Mouse (Mus musculus): ENCODE data around the gene Miga1. TPM values are rescaled to one million over a fixed set of nuclear protein-coding genes. Genes with fewer than 3 reads are reported as not detected.

The Miga1 gene
- total and polyA plus RNA-seq, 3 experiments: 26.6 to 59.3 (median 28.6) TPM

DNA sequence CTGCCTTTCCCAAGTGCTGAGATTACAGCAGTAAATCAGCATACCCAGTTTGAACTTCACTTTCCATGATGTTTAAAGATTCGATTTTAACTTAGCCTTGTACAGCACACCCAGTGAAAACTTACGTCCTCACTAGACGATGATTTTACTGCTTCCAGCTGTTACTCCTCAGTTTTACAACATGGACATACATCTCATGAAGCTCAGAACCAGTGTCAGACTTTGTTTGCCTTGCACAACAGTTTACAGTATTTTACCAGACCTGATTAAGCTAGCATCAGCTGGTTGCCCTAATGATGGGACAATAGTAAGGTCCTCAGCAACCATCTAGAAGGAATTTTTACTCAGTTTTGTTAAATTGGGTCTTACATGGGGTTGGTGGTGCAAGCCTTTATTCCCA is 99.1 kb downstream of the Miga1 start:
- DNase-seq (ENCODE audit: low spot score): no peak
- Histone ChIP-seq H3K9me3 (replicated peaks) (no peaks in the 10 kb centered on the region), H3K27me3 (ENCODE audit: insufficient read depth, low read length) (no peaks in the 10 kb centered on the region), H3K4me1 (ENCODE audit: insufficient read depth, low read depth, low read length) (peaks cover 5% of the 10 kb centered on the region), H3K36me3 (replicated peaks) (peaks cover 17% of the 10 kb centered on the region), H3K4me3 (ENCODE audit: low read depth, low read length) (no peak overlapping the region)
- no peak for ATAC-seq (ENCODE audit: extremely low read depth, insufficient number of reproducible peaks, low FRiP score, poor library complexity, severe bottlenecking)
- peak; percentile 54; the same call in 1 of the 2 replicates for TF ChIP-seq POLR2AphosphoS5 (IDR thresholded peaks at IDR 0.05; ENCODE audit: insufficient replicate concordance, low read depth, low read length)
- TF ChIP-seq GATA1 (IDR thresholded peaks at IDR 0.05; ENCODE audit: borderline replicate concordance, low read length): no peak

- no peak for TF ChIP-seq POLR2AphosphoS5 (IDR thresholded peaks at IDR 0.05; ENCODE audit: insufficient replicate concordance, low read depth, low read length)
- no peak for TF ChIP-seq CTCF (IDR thresholded peaks at IDR 0.05; ENCODE audit: low read depth, low read length)
- no peak for TF ChIP-seq TAL1 (conservative IDR thresholded peaks at IDR 0.05; ENCODE audit: low read depth, low read length)
- TF ChIP-seq GATA1 (IDR thresholded peaks at IDR 0.05; ENCODE audit: borderline replicate concordance, low read length): no peak
- TF ChIP-seq GATA2 (IDR thresholded peaks at IDR 0.05; ENCODE audit: borderline replicate concordance, low read depth, low read length): no peak
- no peak overlapping the region for H3K4me3 ChIP-seq (ENCODE audit: low read depth, low read length)
- no peak for DNase-seq (ENCODE audit: low spot score)
- H3K36me3 ChIP-seq (replicated peaks): peaks cover 23% of the 10 kb centered on the region
- H3K9me3 ChIP-seq (replicated peaks): no peaks in the 10 kb centered on the region
- H3K27me3 ChIP-seq (ENCODE audit: insufficient read depth, low read length): no peaks in the 10 kb centered on the region
- peaks cover 5% of the 10 kb centered on the region for H3K4me1 ChIP-seq (ENCODE audit: insufficient read depth, low read depth, low read length)
- ATAC-seq (ENCODE audit: extremely low read depth, insufficient number of reproducible peaks, low FRiP score, poor library complexity, severe bottlenecking): no peak
Measured at GRCm38 (mm10) chr3:152239592-152239991, 100.6 kb downstream of the Miga1 start.

- Histone ChIP-seq H3K27me3 (ENCODE audit: insufficient read depth, low read length) (no peaks in the 10 kb centered on the region), H3K4me1 (ENCODE audit: insufficient read depth, low read depth, low read length) (peaks cover 5% of the 10 kb centered on the region), H3K9me3 (replicated peaks) (no peaks in the 10 kb centered on the region), H3K4me3 (ENCODE audit: low read depth, low read length) (no peak overlapping the region), H3K36me3 (replicated peaks) (peaks cover 30% of the 10 kb centered on the region)
- TF ChIP-seq GATA1 (IDR thresholded peaks at IDR 0.05; ENCODE audit: borderline replicate concordance, low read length): no peak
- no peak for TF ChIP-seq GATA2 (IDR thresholded peaks at IDR 0.05; ENCODE audit: borderline replicate concordance, low read depth, low read length)
- no peak for TF ChIP-seq TAL1 (conservative IDR thresholded peaks at IDR 0.05; ENCODE audit: low read depth, low read length)
- no peak for TF ChIP-seq POLR2AphosphoS5 (IDR thresholded peaks at IDR 0.05; ENCODE audit: insufficient replicate concordance, low read depth, low read length)
- TF ChIP-seq CTCF (IDR thresholded peaks at IDR 0.05; ENCODE audit: low read depth, low read length): no peak
- DNase-seq (ENCODE audit: low spot score) (no peak), ATAC-seq (ENCODE audit: extremely low read depth, insufficient number of reproducible peaks, low FRiP score, poor library complexity, severe bottlenecking) (peak; percentile 54)
Measured at GRCm38 (mm10) chr3:152238836-152239235, 101.4 kb downstream of the Miga1 start.

DNA sequence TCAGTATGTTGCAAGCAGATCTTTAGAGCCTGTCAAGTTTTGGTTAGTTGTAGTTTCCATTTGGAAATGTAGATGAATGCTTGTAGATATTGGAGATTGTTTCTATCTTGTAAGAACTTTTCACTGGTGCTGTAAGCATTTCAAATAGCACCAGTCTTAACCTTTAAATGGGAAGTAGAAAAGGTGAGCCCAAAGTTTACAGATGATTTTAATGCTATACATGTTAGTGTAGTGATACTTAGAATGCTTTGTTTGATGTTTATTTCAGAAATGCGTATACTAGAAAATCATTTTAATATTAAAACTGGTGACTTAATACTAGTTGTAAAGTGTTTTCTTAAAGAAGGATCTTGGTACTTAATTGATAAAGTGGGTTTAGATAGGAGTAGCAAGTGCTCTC is 104.4 kb downstream of the Miga1 start:
- Histone ChIP-seq H3K4me1 (ENCODE audit: insufficient read depth, low read depth, low read length) (peaks cover 15% of the 10 kb centered on the region), H3K36me3 (replicated peaks) (peaks cover 41% of the 10 kb centered on the region), H3K9me3 (replicated peaks) (no peaks in the 10 kb centered on the region), H3K27me3 (ENCODE audit: insufficient read depth, low read length) (no peaks in the 10 kb centered on the region), H3K4me3 (ENCODE audit: low read depth, low read length) (no peak overlapping the region)
- DNase-seq (ENCODE audit: low spot score) (no peak), ATAC-seq (ENCODE audit: extremely low read depth, insufficient number of reproducible peaks, low FRiP score, poor library complexity, severe bottlenecking) (no peak)
- no peak for TF ChIP-seq GATA1 (IDR thresholded peaks at IDR 0.05; ENCODE audit: borderline replicate concordance, low read length)
- TF ChIP-seq POLR2AphosphoS5 (IDR thresholded peaks at IDR 0.05; ENCODE audit: insufficient replicate concordance, low read depth, low read length): no peak
- no peak for TF ChIP-seq CTCF (IDR thresholded peaks at IDR 0.05; ENCODE audit: low read depth, low read length)
- no peak for TF ChIP-seq GATA2 (IDR thresholded peaks at IDR 0.05; ENCODE audit: borderline replicate concordance, low read depth, low read length)
- TF ChIP-seq TAL1 (conservative IDR thresholded peaks at IDR 0.05; ENCODE audit: low read depth, low read length): no peak

DNA sequence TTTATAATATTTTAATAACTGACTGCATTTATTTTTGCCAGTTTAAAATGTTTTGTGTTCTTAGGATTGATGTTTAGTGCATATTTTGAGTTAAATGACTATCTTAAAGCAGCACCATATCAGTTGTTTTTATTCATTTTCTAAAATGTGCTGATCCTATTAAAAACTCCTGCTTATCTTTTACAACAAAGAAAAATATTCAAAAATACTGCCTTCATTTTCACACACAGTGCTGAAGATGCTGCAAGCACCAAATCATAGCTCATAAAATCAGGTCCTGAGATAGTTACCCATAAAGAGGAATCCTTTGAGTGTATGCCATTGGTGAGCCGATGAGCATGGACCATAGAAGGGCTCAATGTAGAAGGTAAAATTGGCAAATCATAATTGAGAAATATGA is 105.0 kb downstream of the Miga1 start:
- H3K9me3 ChIP-seq (replicated peaks): no peaks in the 10 kb centered on the region
- no peak for DNase-seq (ENCODE audit: low spot score)
- no peaks in the 10 kb centered on the region for H3K27me3 ChIP-seq (ENCODE audit: insufficient read depth, low read length)
- ATAC-seq (ENCODE audit: extremely low read depth, insufficient number of reproducible peaks, low FRiP score, poor library complexity, severe bottlenecking): no peak
- no peak overlapping the region for H3K4me3 ChIP-seq (ENCODE audit: low read depth, low read length)
- TF ChIP-seq CTCF (IDR thresholded peaks at IDR 0.05; ENCODE audit: low read depth, low read length): no peak
- no peak for TF ChIP-seq TAL1 (conservative IDR thresholded peaks at IDR 0.05; ENCODE audit: low read depth, low read length)
- no peak for TF ChIP-seq GATA2 (IDR thresholded peaks at IDR 0.05; ENCODE audit: borderline replicate concordance, low read depth, low read length)
- no peak for TF ChIP-seq GATA1 (IDR thresholded peaks at IDR 0.05; ENCODE audit: borderline replicate concordance, low read length)
- no peak for TF ChIP-seq POLR2AphosphoS5 (IDR thresholded peaks at IDR 0.05; ENCODE audit: insufficient replicate concordance, low read depth, low read length)
- peaks cover 43% of the 10 kb centered on the region for H3K36me3 ChIP-seq (replicated peaks)
- peaks cover 17% of the 10 kb centered on the region for H3K4me1 ChIP-seq (ENCODE audit: insufficient read depth, low read depth, low read length)

DNA sequence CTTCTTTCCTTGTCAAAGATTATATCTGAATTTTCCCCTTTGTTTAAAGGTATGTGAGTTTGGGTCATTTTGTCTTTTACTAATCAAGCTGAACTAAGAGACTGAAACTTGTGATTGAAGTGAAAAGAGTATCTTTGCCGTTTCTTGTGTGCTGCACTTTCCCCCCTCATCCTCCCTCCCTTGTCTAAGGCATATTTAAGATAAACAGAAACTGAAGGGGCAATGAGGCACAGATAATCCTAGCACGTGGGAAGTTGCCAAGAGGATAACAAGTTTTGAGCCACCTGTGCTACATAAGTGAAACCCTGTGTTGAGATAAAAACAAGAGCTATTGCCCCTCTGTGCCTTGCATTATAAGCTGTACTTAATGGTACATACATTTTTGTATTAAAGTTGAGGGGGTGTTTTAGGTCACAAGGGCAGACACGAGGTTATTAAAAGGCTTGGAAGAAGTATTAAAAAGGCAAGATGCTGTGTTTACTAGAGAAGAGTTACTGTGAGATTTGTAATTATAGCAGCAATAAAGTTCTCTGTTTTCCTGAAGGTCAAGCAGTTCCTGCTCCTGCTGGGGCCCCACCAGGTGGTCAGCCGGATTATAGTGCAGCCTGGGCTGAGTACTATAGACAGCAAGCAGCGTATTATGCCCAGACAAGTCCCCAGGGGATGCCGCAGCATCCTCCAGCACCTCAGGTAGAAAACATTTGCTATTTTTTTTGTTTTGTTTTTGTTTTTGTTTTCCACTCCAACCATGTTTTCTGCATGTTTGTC is 108.7 kb downstream of the Miga1 start:
- Histone ChIP-seq H3K9me3 (replicated peaks) (no peaks in the 10 kb centered on the region), H3K36me3 (replicated peaks) (peaks cover 53% of the 10 kb centered on the region), H3K4me1 (ENCODE audit: insufficient read depth, low read depth, low read length) (peaks cover 28% of the 10 kb centered on the region; the same call in 1 of the 2 replicates), H3K4me3 (ENCODE audit: low read depth, low read length) (no peak overlapping the region), H3K27me3 (ENCODE audit: insufficient read depth, low read length) (no peaks in the 10 kb centered on the region)
- peak; percentile 67 for ATAC-seq (ENCODE audit: extremely low read depth, insufficient number of reproducible peaks, low FRiP score, poor library complexity, severe bottlenecking)
- no peak for DNase-seq (ENCODE audit: low spot score)
- TF ChIP-seq GATA1 (IDR thresholded peaks at IDR 0.05; ENCODE audit: borderline replicate concordance, low read length) (no peak), CTCF (IDR thresholded peaks at IDR 0.05; ENCODE audit: low read depth, low read length) (no peak), POLR2AphosphoS5 (IDR thresholded peaks at IDR 0.05; ENCODE audit: insufficient replicate concordance, low read depth, low read length) (no peak), GATA2 (IDR thresholded peaks at IDR 0.05; ENCODE audit: borderline replicate concordance, low read depth, low read length) (no peak), TAL1 (conservative IDR thresholded peaks at IDR 0.05; ENCODE audit: low read depth, low read length) (peak; percentile 42; the same call in 1 of the 2 replicates)

Data from G1E (cell line).